Mouse (Mus musculus) heart, postnatal 0 days (tissue): Measurements from ENCODE around the gene Zfhx3. TPM values are rescaled to one million over a fixed set of nuclear protein-coding genes. Genes with fewer than 3 reads are reported as not detected.
A peak's percentile ranks its signal among the peaks of the same experiment; 100 is the strongest.

Experiments used
- ATAC-seq: fragments of 200-750 bp; cut with Nextera tagmentation; 2 replicates; pipeline ENCODE4 v1.8.0; 2017; ENCODE audit warnings: low read depth, moderate number of reproducible peaks, moderate library complexity; ENCODE audit not compliant: insufficient read depth
- DNase-seq: peaks from one replicate; pipeline ENCODE4 v3.0.0-alpha.2; 2016; ENCODE audit warnings: low spot score
- H3K27ac ChIP-seq: fragments of 300-500 bp; sonication (generic); 2 replicates; pipeline ENCODE4 v1.5.1; 2014; ENCODE audit warnings: low read depth, mild to moderate bottlenecking
- H3K27me3 ChIP-seq: fragments of 300-500 bp; sonication (generic); 2 replicates; pipeline ENCODE4 v1.6.1; 2014; ENCODE audit warnings: low read length, mixed read lengths; ENCODE audit not compliant: control insufficient read depth, insufficient read depth
- H3K36me3 ChIP-seq: fragments of 300-500 bp; sonication (generic); replicated peaks from 2 replicates; pipeline ENCODE4 v1.6.1; 2014; ENCODE audit warnings: low read length, mixed read lengths; ENCODE audit not compliant: control insufficient read depth, insufficient read depth
- H3K4me1 ChIP-seq: fragments of 300-500 bp; sonication (generic); 2 replicates; pipeline ENCODE4 v1.6.1; 2014; ENCODE audit warnings: antibody characterized with exemption; ENCODE audit not compliant: control insufficient read depth, insufficient read depth
- H3K4me2 ChIP-seq: fragments of 300-500 bp; sonication (generic); 2 replicates; pipeline ENCODE4 v1.6.1; 2014; ENCODE audit warnings: low read depth, mild to moderate bottlenecking, low read length, moderate library complexity
- H3K4me3 ChIP-seq: fragments of 300-500 bp; sonication (generic); 2 replicates; pipeline ENCODE4 v1.5.1; 2014; ENCODE audit warnings: low read depth, low read length
- H3K9ac ChIP-seq: fragments of 300-500 bp; sonication (generic); replicated peaks from 2 replicates; pipeline ENCODE4 v1.6.1; 2014; ENCODE audit warnings: low read depth, low read length, mixed read lengths
- H3K9me3 ChIP-seq: fragments of 300-500 bp; sonication (generic); replicated peaks from 2 replicates; pipeline ENCODE4 v1.6.1; 2016; ENCODE audit warnings: low read length; ENCODE audit not compliant: control insufficient read depth
- CTCF ChIP-seq: IDR thresholded peaks from 2 replicates; pipeline ENCODE4 v1.5.1; 2016; ENCODE audit warnings: antibody characterized with exemption, control low read depth, low read depth
- EP300 ChIP-seq: IDR thresholded peaks from 2 replicates; pipeline ENCODE4 v1.6.1; 2016; ENCODE audit warnings: antibody characterized with exemption, low read depth
- WGBS: fragments of 180-500 bp; shearing (Covaris S2); extraction: QIAGEN DNeasy Blood & Tissue Kit; methylation state at CpG from one replicate; pipeline ENCODE4 v1.1.7; 2014; 5-methylcytosine and 5-hydroxymethylcytosine counted together
- polyA plus RNA-seq: library from polyadenylated mRNA; unstranded; fragments of >200 nt; fragmentation: Nextera tagmentation; extraction: Ambion mirVana; gene quantifications from 2 replicates; pipeline ENCODE4 v1.2.1, GENCODE M21; 2015
- total RNA-seq: library from RNA; depleted of rRNA; stranded (reverse); fragments of >200 nt; gene quantifications from 2 replicates; pipeline ENCODE4 v1.2.3, GENCODE M21; 2014; ENCODE audit warnings: low replicate concordance

Zfhx3 gene
- total and polyA plus RNA-seq, 2 experiments from 2014 or later = 2.0 to 2.5 TPM

DNA sequence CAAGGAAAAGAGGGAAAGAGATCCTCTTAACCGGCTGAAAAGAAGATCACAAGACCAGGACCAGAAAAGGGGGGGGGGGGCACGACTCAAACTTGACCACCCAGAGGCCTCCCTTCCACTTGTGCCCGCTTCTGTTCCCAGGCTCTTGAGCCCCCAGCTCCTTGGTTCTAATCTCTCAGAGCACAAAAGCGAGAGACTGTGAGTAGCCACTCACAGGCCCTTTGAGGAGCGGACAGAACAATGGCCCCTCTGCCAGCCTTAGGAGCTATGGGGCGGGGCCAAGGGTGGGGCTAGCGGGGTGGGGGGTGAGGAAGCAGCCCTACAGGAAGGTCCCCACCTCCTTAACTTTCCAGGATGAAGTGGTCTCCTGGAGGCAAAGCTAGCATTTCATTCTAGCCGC lies 508.4 kb downstream of the Zfhx3 start:
- ATAC-seq (no peak), DNase-seq (no peak)
- no peaks in the 10 kb centered on the region for H3K36me3 ChIP-seq
- H3K9ac ChIP-seq = no peak overlapping the region
- 36% methylated on average over 8 of the region's 8 CpGs for whole genome bisulfite sequencing
- no peaks in the 10 kb centered on the region for H3K9me3 ChIP-seq
- TF ChIP-seq CTCF (no peak), EP300 (no peak)
- H3K4me1 ChIP-seq = no peaks in the 10 kb centered on the region
- no peak overlapping the region for H3K4me2 ChIP-seq
- no peak overlapping the region for H3K4me3 ChIP-seq
- H3K27me3 ChIP-seq = no peaks in the 10 kb centered on the region
- no peak overlapping the region for H3K27ac ChIP-seq

- Histone ChIP-seq H3K27me3 (no peaks in the 10 kb centered on the region), H3K4me3 (no peak overlapping the region), H3K36me3 (no peaks in the 10 kb centered on the region), H3K4me1 (no peaks in the 10 kb centered on the region), H3K27ac (no peak overlapping the region), H3K9ac (no peak overlapping the region), H3K4me2 (no peak overlapping the region), H3K9me3 (peaks cover 4% of the 10 kb centered on the region; the same call in 1 of the 2 replicates)
- no peak for DNase-seq
- TF ChIP-seq EP300 = no peak
- TF ChIP-seq CTCF = no peak
- ATAC-seq = no peak
- 71% methylated on average over 18 of the region's 18 CpGs for WGBS
Measured at GRCm38 (mm10) chr8:108454561-108455311, 512.3 kb downstream of the Zfhx3 start.

DNA sequence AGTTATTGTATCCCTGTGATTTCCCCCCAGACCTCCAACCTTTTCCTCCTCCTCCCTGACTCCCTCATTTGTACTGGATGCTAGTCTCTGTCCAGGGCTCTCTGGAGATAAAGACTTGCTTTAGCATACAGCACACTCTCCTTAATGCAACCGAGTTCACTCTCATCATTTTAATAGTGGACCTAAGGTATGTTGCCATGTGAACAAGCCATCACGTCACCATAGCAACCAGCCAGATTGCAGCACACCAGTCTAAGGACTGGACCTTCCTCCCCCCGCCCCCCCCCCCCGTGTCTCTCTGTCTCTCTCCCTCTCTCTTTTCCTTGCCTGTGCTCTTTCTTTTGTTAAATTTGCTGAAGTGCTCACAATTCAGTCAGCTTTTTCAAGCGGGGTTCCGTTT lies 524.2 kb downstream of the Zfhx3 start:
- TF ChIP-seq EP300 = no peak
- TF ChIP-seq CTCF = no peak
- WGBS = 71% methylated on average over 6 of the region's 6 CpGs
- Histone ChIP-seq H3K9ac (no peak overlapping the region), H3K36me3 (no peaks in the 10 kb centered on the region), H3K9me3 (no peaks in the 10 kb centered on the region), H3K4me3 (no peak overlapping the region), H3K27ac (no peak overlapping the region), H3K27me3 (no peaks in the 10 kb centered on the region), H3K4me2 (no peak overlapping the region), H3K4me1 (no peaks in the 10 kb centered on the region)
- no peak for DNase-seq
- no peak for ATAC-seq

DNA sequence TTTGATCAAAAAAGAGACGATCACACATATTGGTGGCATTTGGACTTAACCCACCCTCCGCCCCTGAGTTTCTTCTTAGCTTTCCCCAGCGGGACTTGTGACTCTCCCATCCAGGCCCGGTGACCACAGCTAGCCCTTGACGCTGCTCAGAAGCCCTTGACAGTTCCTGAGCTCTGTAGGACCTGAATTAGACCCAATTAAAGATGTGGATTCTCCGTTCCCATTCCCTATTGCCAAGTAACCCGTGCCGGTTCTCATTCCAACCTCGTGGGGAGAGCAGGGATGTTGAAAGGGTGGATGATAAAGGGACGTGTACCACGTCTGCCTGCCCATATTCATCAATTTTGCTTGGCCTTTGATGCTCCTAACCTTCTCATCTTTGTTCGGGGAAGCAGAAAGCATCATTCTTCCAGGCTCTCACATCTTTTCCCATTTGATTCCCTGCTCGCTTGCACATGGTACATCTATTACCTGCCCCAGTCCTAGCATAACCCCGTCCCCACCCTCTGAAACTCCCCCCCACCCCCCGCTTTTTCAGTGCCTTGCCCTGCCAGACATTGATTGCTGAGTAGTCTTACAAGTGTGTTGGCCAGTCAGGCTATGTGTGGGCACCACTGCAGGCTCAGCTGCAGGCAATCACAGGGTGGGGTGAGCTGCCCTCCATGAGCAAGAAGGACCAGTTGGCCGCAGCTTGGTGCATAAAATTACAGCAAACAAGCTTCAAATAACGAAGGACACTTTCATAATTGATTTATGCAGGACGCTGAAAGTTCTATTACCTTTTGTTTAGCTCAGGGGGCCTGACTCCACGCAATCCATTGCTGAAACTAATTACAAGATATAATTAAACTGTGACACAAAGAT lies 525.0 kb downstream of the Zfhx3 start:
- no peak for ATAC-seq
- 72% methylated on average over 19 of the region's 19 CpGs for WGBS

DNA sequence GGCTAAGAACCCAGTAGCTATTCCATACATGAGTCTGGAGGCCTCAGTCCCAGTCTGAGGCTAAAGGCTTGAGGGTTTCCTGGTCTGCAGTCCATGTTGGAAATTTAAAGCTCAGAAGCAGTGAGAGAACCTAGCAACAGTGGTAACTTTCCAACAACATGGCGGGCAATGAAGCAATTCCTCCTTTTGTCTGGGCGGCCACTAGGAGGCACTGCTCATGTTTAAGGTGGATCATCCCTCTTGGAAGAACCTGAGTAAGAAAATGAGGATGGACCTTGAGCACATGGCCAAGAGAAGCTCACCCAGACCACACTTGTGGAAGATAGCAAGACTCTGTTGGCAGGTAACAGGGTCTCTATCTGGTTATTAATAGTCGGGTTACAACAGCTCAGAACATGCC lies 527.8 kb downstream of the Zfhx3 start:
- Histone ChIP-seq H3K4me1 (no peaks in the 10 kb centered on the region), H3K27me3 (no peaks in the 10 kb centered on the region), H3K9ac (no peak overlapping the region), H3K36me3 (no peaks in the 10 kb centered on the region), H3K4me3 (no peak overlapping the region), H3K4me2 (no peak overlapping the region), H3K9me3 (no peaks in the 10 kb centered on the region), H3K27ac (no peak overlapping the region)
- 84% methylated on average over 3 of the region's 3 CpGs for WGBS
- DNase-seq (no peak), ATAC-seq (no peak)
- TF ChIP-seq CTCF (peak; percentile 2; the same call in 1 of the 2 replicates), EP300 (no peak)

More for the DNA sequence above, 525.0 kb downstream of the Zfhx3 start:
- TF ChIP-seq EP300 = no peak
- TF ChIP-seq CTCF = no peak
- no peak overlapping the region for H3K27ac ChIP-seq
- H3K27me3 ChIP-seq = no peaks in the 10 kb centered on the region
- no peak overlapping the region for H3K4me3 ChIP-seq
- H3K4me1 ChIP-seq = no peaks in the 10 kb centered on the region
- H3K4me2 ChIP-seq = no peak overlapping the region
- no peak overlapping the region for H3K9ac ChIP-seq
- H3K9me3 ChIP-seq = no peaks in the 10 kb centered on the region
- no peak for DNase-seq
- H3K36me3 ChIP-seq = no peaks in the 10 kb centered on the region
